Mouse (Mus musculus) limb, embryonic 14.5 days (tissue): ENCODE results near the gene Dmpk. TPM values are rescaled to one million over a fixed set of nuclear protein-coding genes. Genes with fewer than 3 reads are reported as not detected.

Experiments
- ATAC-seq: fragments of 200-750 bp; cut with Nextera tagmentation; 2 replicates; pipeline ENCODE4 v1.8.0; 2017; ENCODE audit warnings: low read depth, moderate number of reproducible peaks, moderate TSS enrichment; ENCODE audit not compliant: low FRiP score
- DNase-seq: peaks from one replicate; pipeline ENCODE4 v3.0.0-alpha.2; 2015; ENCODE audit warnings: low spot score
- H3K27ac ChIP-seq: fragments of 300-500 bp; sonication (generic); replicated peaks from 2 replicates; pipeline ENCODE4 v1.5.1; 2014; ENCODE audit warnings: low read depth, mild to moderate bottlenecking, low read length, moderate library complexity, mixed read lengths
- H3K27me3 ChIP-seq: fragments of 300-500 bp; sonication (generic); 2 replicates; pipeline ENCODE4 v1.6.1; 2014; ENCODE audit warnings: low read length, mixed read lengths; ENCODE audit not compliant: control insufficient read depth, insufficient read depth
- H3K36me3 ChIP-seq: fragments of 300-500 bp; sonication (generic); 2 replicates; pipeline ENCODE4 v1.6.1; 2014; ENCODE audit warnings: mild to moderate bottlenecking, low read length, moderate library complexity, mixed read lengths; ENCODE audit not compliant: control insufficient read depth, insufficient read depth
- H3K4me1 ChIP-seq: fragments of 300-500 bp; sonication (generic); 2 replicates; pipeline ENCODE4 v1.6.1; 2014; ENCODE audit warnings: antibody characterized with exemption, low read length, mixed read lengths; ENCODE audit not compliant: control insufficient read depth, insufficient read depth
- H3K4me2 ChIP-seq: fragments of 300-500 bp; sonication (generic); replicated peaks from 2 replicates; pipeline ENCODE4 v1.6.1; 2014; ENCODE audit warnings: low read depth, mild to moderate bottlenecking, low read length, moderate library complexity; ENCODE audit not compliant: severe bottlenecking
- H3K4me3 ChIP-seq: fragments of 300-500 bp; sonication (generic); replicated peaks from 2 replicates; pipeline ENCODE4 v1.5.1; 2014; ENCODE audit warnings: low read length
- H3K9ac ChIP-seq: fragments of 300-500 bp; sonication (generic); 2 replicates; pipeline ENCODE4 v1.6.1; 2014; ENCODE audit warnings: mild to moderate bottlenecking, low read depth, low read length, moderate library complexity; ENCODE audit not compliant: severe bottlenecking
- H3K9me3 ChIP-seq: fragments of 300-500 bp; sonication (generic); 2 replicates; pipeline ENCODE4 v1.6.1; 2016; ENCODE audit warnings: low read length; ENCODE audit not compliant: control insufficient read depth
- POLR2A ChIP-seq: fragments of 200-500 bp; IDR thresholded peaks from 2 replicates; pipeline ENCODE4 v1.8.0; 2012; ENCODE audit warnings: inconsistent platforms, mild to moderate bottlenecking, moderate library complexity, borderline replicate concordance; ENCODE audit not compliant: insufficient read depth, insufficient read length; ENCODE audit errors: extremely low read depth
- WGBS: fragments of 180-500 bp; shearing (Covaris S2); extraction: QIAGEN DNeasy Blood & Tissue Kit; methylation state at CpG from one replicate; pipeline ENCODE4 v1.1.7; 2014; 5-methylcytosine and 5-hydroxymethylcytosine counted together
- polyA plus RNA-seq, 2 experiments: library from polyadenylated mRNA; depleted of rRNA in 1 of 2; stranded (reverse) in 1 of 2; unstranded in 1 of 2; fragments of >200 nt; fragmentation: Nextera tagmentation in 1 of 2; extraction: Ambion mirVana in 1 of 2; gene quantifications; 2 replicates each; pipeline versions ENCODE4 v1.2.1 to v1.2.3; 2012 to 2014

Dmpk gene
- polyA plus RNA-seq, 2 experiments: 37.1 to 143 TPM

GRCm38 (mm10) chr7:19121686-19122085, 38.0 kb downstream of the Dmpk start:
- 90% methylated on average over 4 of the region's 4 CpGs for WGBS
- no peak for TF ChIP-seq POLR2A
- H3K27ac ChIP-seq: no peak overlapping the region

GRCm38 (mm10) chr7:19124713-19125112, 41.1 kb downstream of the Dmpk start:
- Histone ChIP-seq H3K27ac (no peak overlapping the region), H3K27me3 (no peaks in the 10 kb centered on the region), H3K9ac (no peak overlapping the region), H3K4me2 (no peak overlapping the region), H3K36me3 (0 out of 2 replicates have a peak, but pooled peaks cover 6% of the 10 kb centered on the region), H3K4me3 (no peak overlapping the region), H3K4me1 (peaks cover 7% of the 10 kb centered on the region; the same call in 1 of the 2 replicates), H3K9me3 (no peaks in the 10 kb centered on the region)
- WGBS: 95% methylated on average over 6 of the region's 6 CpGs
- DNase-seq: no peak
- ATAC-seq: no peak
- TF ChIP-seq POLR2A: no peak

More at GRCm38 (mm10) chr7:19121686-19122085, 38.0 kb downstream of the Dmpk start:
- Histone ChIP-seq H3K9ac (no peak overlapping the region), H3K9me3 (0 out of 2 replicates have a peak, but pooled peaks cover 4% of the 10 kb centered on the region), H3K36me3 (0 out of 2 replicates have a peak, but pooled peaks cover 5% of the 10 kb centered on the region), H3K4me2 (no peak overlapping the region), H3K4me3 (no peak overlapping the region), H3K4me1 (peaks cover 12% of the 10 kb centered on the region), H3K27me3 (no peaks in the 10 kb centered on the region)
- ATAC-seq (no peak), DNase-seq (no peak)

GRCm38 (mm10) chr7:19127744-19128143, 44.1 kb downstream of the Dmpk start:
- TF ChIP-seq POLR2A: no peak
- Histone ChIP-seq H3K4me3 (no peak overlapping the region), H3K4me1 (peaks cover 9% of the 10 kb centered on the region; the same call in 1 of the 2 replicates), H3K27ac (no peak overlapping the region), H3K9me3 (no peaks in the 10 kb centered on the region), H3K36me3 (0 out of 2 replicates have a peak, but pooled peaks cover 6% of the 10 kb centered on the region), H3K27me3 (no peaks in the 10 kb centered on the region), H3K4me2 (no peak overlapping the region), H3K9ac (no peak overlapping the region)
- no peak for ATAC-seq
- 88% methylated on average over 5 of the region's 5 CpGs for WGBS
- DNase-seq: no peak

GRCm38 (mm10) chr7:19129396-19129795, 45.7 kb downstream of the Dmpk start:
- no peak for TF ChIP-seq POLR2A
- H3K36me3 ChIP-seq: 0 out of 2 replicates have a peak, but pooled peaks cover 6% of the 10 kb centered on the region
- H3K9me3 ChIP-seq: no peaks in the 10 kb centered on the region
- no peak overlapping the region for H3K27ac ChIP-seq
- no peaks in the 10 kb centered on the region for H3K27me3 ChIP-seq
- peaks cover 9% of the 10 kb centered on the region; the same call in 1 of the 2 replicates for H3K4me1 ChIP-seq
- DNase-seq (no peak), ATAC-seq (no peak)
- no peak overlapping the region for H3K9ac ChIP-seq
- no peak overlapping the region for H3K4me2 ChIP-seq
- H3K4me3 ChIP-seq: no peak overlapping the region
- 98% methylated on average over 5 of the region's 5 CpGs for WGBS

- H3K9ac ChIP-seq: peak overlapping the region; percentile 22
- H3K4me3 ChIP-seq: peak overlapping the region; percentile 43
- peak overlapping the region; percentile 66 for H3K4me2 ChIP-seq
- no peak for TF ChIP-seq POLR2A
- peaks cover 11% of the 10 kb centered on the region for H3K36me3 ChIP-seq
- H3K27ac ChIP-seq: peak overlapping the region; percentile 44; the same call in 1 of the 2 replicates
- ATAC-seq (no peak), DNase-seq (no peak)
- peaks cover 9% of the 10 kb centered on the region; the same call in 1 of the 2 replicates for H3K4me1 ChIP-seq
- no peaks in the 10 kb centered on the region for H3K27me3 ChIP-seq
- WGBS: 26% methylated on average over 4 of the region's 4 CpGs
- H3K9me3 ChIP-seq: no peaks in the 10 kb centered on the region
Observed at GRCm38 (mm10) chr7:19130657-19131056, 47.0 kb downstream of the Dmpk start.
